Mouse (Mus musculus) G1E (cell line): ENCODE measurements around the gene Mmachc.
A peak's percentile ranks its signal among the peaks of the same experiment; 100 is the strongest.

ENCODE experiments used
- CTCF ChIP-seq: IDR thresholded peaks from 2 replicates; pipeline ENCODE4 v1.5.1; 2012; ENCODE audit warnings: low read depth, low read length, inconsistent platforms, mixed read lengths
- GATA1 ChIP-seq: IDR thresholded peaks from 2 replicates; pipeline ENCODE4 v1.6.1; 2012; ENCODE audit warnings: borderline replicate concordance, low read length, inconsistent platforms, mixed read lengths

GRCm38 (mm10) chr4:116685402-116686061, 22.7 kb downstream of the Mmachc start, which contains the start of gene Prdx1:
- TF ChIP-seq CTCF = peak; percentile 39; the same call in 1 of the 2 replicates
- TF ChIP-seq GATA1 = no peak
